Mouse (Mus musculus) G1E (cell line): ENCODE results near the gene Ccm2.

Source experiments
- CTCF ChIP-seq: IDR thresholded peaks from 2 replicates; pipeline ENCODE4 v1.5.1; 2012; ENCODE audit warnings: low read depth, low read length, inconsistent platforms, mixed read lengths
- GATA1 ChIP-seq: IDR thresholded peaks from 2 replicates; pipeline ENCODE4 v1.6.1; 2012; ENCODE audit warnings: borderline replicate concordance, low read length, inconsistent platforms, mixed read lengths
- TAL1 ChIP-seq: conservative IDR thresholded peaks from 2 replicates; pipeline ENCODE4 v1.6.1; 2012; ENCODE audit warnings: low read depth, low read length, inconsistent platforms, mixed read lengths

GRCm38 (mm10) chr11:6550201-6550600 lies 3.5 kb downstream of the Ccm2 start:
- TF ChIP-seq CTCF, result no peak
- no peak for TF ChIP-seq GATA1
- no peak for TF ChIP-seq TAL1
